Mouse (Mus musculus): ENCODE measurements at regions not wholly inside any gene's neighbourhood (a gene's known extent, or its start where the extent isn't known, plus 50 kb on each side); places are given as distances from the start of the nearest gene placed in this dataset.

- DNase-seq, result no peak
These were observed 158.9 kb downstream of the Ly86 start for GRCm38 (mm10) chr13:37503898-37504297.

- DNase-seq, result no peak
These were observed 159.4 kb downstream of the Ly86 start for GRCm38 (mm10) chr13:37504373-37504772.

- no peak for DNase-seq
These were observed 160.6 kb downstream of the Ly86 start for GRCm38 (mm10) chr13:37505617-37506016.

GRCm38 (mm10) chr13:37506046-37506445 is 161.0 kb downstream of the Ly86 start:
- DNase-seq, result no peak

- DNase-seq, result no peak
These were observed 161.7 kb downstream of the Ly86 start for GRCm38 (mm10) chr13:37506701-37507100.

GRCm38 (mm10) chr13:37507146-37507545 is 162.1 kb downstream of the Ly86 start:
- no peak for DNase-seq

GRCm38 (mm10) chr13:37508385-37509351 is 163.7 kb downstream of the Ly86 start:
- no peak for DNase-seq

- no peak for DNase-seq
These were observed 164.4 kb downstream of the Ly86 start for GRCm38 (mm10) chr13:37509352-37509851.

GRCm38 (mm10) chr13:37510511-37510910 is 165.5 kb downstream of the Ly86 start:
- DNase-seq, result no peak

- DNase-seq, result no peak
These were observed 166.0 kb downstream of the Ly86 start for GRCm38 (mm10) chr13:37511006-37511405.

- DNase-seq, result no peak
These were observed 166.4 kb downstream of the Ly86 start for GRCm38 (mm10) chr13:37511406-37511805.

GRCm38 (mm10) chr13:37512781-37513180 is 167.8 kb downstream of the Ly86 start:
- no peak for DNase-seq

- DNase-seq, result no peak
These were observed 168.3 kb downstream of the Ly86 start for GRCm38 (mm10) chr13:37513206-37513904.

- peak; percentile 35 for DNase-seq
These were observed 169.0 kb downstream of the Ly86 start for GRCm38 (mm10) chr13:37513905-37514607.

GRCm38 (mm10) chr13:37514641-37515305 is 169.8 kb downstream of the Ly86 start:
- no peak for DNase-seq

GRCm38 (mm10) chr13:37517055-37517807 is 172.2 kb downstream of the Ly86 start:
- no peak for DNase-seq

- no peak for DNase-seq
These were observed 174.9 kb downstream of the Ly86 start for GRCm38 (mm10) chr13:37519948-37520347.

GRCm38 (mm10) chr13:37525097-37525726 is 180.2 kb downstream of the Ly86 start:
- no peak for DNase-seq

GRCm38 (mm10) chr13:37526102-37526501 is 181.1 kb downstream of the Ly86 start:
- DNase-seq, result no peak

- DNase-seq, result no peak
These were observed 183.4 kb downstream of the Ly86 start for GRCm38 (mm10) chr13:37528380-37528779.

GRCm38 (mm10) chr13:37528876-37529275 is 183.9 kb downstream of the Ly86 start:
- no peak for DNase-seq
